Mouse (Mus musculus): ENCODE results near the gene Clptm1l.

Clptm1l gene

DNA sequence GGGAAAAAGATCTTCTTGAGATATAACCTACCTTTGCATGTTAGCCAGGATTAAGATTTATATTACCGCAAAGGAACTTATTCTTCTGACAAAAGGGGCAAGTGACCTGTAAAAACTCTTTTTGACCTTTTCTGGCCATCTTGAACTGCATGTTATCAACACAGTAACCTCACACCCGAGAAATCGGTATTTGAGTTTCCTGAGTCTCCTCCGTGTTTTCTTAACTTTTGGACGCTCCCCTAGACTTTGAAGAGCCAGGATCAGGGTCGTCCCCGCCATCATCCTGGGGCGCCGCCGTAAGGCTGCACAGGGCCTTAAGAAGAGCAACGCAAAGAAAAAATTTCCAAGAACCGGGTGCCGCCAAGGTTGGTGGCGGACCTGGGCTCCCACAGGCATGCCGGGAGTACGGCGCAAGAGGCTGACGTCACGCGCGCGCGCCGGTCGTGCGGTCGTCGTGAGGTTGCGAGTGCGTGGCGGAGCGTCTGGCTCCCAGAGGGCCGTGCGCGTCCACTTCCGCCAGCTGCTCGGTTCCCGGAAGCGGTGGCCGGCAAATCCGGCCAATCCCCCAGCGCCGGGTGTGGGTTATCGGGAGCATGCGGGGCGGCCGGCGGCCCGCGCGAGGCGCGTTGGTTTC, at the start of gene Clptm1l:
Gene Clptm1l, plus strand, starts transcription at position 485 of the 634 bp plus-strand sequence.
- peak; percentile 99 for DNase-seq

DNA sequence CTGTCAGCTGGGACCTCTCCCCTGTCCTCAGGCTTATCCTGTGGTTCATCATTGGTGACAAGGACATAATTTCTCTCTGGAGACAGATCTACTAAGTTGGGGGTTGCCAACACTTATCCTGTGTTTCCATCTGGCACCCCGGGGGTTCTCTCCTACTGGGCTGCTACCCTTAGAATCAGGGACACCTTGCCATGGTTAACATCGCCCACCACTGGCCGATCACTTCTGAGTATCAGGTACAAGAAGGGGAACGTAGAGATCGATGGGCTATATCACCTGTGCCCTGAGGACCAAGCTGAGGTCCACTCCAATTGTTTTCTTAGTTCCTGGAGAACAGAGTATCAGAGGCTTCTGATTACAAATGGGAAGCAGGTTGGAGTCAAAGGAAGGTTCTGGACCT, 39.6 kb upstream of the Clptm1l start:
- DNase-seq: no peak

DNA sequence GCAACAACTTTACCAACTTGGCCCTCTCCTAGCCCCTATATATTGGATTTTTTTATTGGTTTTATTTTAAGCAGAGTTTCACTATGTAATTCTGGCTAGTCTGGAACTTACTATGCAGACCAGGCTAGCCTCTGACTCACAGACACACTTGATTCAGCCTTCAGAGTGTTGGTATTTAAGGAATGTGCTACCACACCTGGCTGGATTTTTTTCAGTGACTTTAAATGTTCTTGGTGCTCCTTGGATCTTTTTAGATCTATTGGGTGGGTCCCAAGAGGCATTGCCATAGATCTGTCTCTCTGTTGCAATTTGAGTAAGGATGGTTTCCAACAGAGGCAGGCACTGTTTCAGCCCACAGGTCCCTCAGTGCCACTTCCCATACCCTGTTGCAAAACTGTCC, 28.8 kb upstream of the Clptm1l start:
- no peak for DNase-seq

DNA sequence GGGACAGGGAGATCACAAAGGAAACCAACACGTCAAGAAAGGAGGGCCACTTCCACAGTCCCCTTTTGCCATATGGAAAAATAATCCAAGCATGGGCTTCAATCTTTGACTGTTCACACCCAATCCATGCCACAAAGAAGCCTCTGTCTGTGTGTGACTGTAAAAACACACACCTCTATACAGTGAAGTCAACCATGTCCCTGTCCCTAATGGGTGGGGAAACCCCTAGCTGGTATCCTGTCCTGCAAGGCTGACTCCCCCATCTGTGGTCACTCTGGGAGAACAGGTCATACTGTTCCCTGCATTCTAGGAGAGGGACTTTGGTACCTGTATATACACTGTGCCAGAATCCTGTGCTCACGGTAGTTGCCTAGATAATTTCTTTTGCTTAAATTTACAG, 26.5 kb upstream of the Clptm1l start:
- DNase-seq: no peak

DNA sequence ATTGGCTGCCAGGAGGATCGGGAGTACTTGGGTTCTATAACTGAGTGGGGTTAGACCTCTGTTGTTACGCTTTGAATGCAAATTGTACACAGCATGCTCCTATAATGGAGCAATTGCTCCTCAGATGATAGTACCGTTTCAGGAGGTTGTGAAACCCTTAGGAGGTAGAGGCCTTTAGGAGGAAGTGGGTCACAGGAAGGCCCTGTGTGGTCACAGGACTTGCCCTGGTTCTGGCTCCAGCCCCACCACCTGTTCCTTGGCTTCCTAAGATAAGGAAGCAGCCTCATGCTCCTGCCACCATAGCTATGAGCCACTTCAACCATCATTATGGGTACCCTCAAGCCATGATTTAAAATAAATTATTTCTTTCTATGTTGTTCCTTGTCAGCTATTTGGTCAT, 12.3 kb upstream of the Clptm1l start:
- DNase-seq: no peak

DNA sequence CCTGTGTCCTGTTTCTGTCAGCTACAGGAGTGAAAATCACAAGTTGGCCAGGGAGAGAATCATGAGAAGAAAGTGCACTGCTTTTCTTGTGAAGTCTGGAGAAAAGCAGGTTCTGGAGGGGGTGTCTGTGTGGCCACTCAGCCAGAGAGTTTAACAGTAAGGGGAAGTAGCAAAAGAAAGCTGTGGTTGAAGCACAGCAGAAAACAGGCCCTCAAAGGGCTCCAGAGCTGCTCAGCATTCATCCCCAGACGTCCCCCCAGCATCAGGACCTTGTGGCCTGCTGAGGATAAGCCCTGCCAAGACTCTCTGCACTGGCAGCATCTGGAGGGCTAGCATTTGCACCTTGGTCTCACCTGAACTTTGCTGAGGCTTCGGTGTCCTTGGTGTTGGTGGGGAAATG, 11.3 kb upstream of the Clptm1l start:
- DNase-seq: no peak

DNA sequence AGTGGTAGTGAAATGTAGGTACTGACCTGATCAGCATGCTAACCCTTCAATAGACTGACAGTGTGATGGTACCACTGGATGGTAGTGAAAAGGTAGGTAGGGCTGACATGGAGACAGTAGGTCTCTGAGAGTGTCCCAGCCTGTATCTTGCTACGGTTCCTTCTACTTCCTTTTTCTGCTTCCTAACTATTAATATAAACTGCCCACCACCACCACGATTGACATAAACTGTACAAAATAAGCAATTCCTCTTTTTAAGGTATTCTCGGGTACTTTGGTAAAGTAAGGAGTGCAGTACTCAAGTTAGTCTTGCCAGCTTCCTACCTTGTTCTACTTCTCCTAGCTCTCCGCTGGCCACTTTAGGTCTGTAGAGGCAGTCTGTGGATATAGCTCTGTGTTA, 7.5 kb upstream of the Clptm1l start:
- no peak for DNase-seq

DNA sequence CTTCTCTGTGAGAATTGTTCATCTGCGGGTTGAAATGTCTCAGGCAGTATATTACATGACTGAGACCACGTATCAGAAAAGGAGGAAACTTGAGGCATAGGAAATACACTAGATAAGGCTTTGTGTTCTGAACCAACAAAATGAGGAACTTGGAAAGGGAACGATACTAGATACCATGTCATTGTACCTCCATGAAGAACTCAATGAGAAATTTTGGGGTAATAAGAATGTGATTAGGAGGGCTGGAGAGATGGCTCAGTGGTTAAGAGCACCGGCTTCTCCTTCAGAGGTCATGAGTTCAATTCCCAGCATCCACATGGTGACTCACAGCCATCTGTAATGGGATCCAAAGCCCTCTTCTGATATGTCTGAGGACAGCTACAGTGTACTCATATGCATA, 3.6 kb upstream of the Clptm1l start:
- no peak for DNase-seq

DNA sequence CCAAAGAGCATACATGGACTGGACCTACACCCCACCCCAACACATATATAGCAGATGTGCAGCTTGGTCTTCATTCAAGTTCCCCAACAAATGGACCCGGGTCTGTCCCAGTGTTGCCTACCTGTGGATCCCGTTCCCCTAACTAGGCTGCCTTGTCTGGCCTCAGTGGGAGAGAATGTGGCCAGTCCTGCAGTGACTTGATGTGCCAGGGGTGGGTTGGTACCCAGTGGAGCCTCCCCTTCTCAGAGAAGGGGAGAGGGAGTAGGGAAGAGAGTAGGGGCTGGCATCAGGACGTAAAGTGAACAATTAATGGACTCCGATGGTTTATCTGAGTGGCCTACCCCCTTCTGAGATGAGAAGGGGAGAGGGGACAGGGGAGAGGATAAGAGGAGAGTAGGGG, 760 bp upstream of the Clptm1l start:
- DNase-seq: no peak

DNA sequence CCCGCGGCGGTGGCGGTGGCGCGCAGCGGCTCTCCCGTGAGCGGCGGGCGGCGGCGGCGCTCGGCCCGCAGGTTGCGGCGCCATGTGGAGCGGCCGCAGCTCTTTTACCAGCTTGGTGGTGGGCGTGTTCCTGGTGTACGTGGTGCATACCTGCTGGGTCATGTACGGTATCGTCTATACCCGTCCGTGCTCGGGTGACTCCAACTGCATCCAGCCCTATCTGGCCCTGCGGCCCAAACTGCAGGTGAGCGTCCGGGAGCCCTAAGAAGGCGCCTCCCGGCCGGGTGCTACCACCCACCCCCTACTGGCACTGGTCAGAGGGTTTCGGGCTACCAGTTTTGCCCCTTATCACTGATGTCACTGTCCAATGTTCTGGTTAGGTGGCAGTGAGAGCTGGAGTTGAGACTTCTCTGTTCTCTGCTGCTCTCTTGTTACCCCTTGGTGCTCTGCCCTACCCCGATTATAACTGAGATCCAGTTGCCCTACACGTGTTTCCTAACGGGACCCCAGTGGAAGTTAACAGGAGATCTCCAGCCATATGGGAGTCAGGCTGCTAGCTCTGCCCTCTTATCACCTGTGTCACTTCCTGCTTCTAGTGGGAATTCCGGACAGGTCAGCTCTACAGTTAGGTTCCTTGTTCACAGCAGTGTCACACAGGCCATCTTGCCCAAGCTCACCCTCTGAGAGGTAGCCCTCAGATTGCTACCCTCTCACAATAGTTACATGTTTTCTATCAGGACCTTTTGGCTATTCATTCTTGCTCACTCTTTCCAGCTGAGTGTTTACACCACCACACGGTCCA, 551 bp downstream of the Clptm1l start:
- DNase-seq: no peak

DNA sequence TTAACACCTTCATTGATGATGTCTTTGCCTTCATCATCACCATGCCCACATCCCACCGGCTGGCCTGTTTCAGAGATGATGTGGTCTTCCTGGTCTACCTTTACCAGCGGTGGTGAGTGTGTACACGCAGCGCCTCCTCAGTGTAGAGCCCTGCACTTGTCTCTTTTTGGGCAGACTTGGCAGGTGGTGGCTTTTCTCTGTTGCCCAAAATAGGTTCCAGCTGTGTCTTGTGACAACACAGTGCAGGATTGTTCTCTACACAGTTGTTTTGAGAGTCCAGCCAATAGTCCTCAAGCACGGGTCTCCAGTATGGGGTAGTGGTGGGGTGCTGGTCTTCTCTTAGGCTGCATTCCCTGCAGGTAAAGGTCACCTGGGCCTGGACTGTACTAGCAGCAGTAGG, 14.6 kb downstream of the Clptm1l start:
- no peak for DNase-seq

DNA sequence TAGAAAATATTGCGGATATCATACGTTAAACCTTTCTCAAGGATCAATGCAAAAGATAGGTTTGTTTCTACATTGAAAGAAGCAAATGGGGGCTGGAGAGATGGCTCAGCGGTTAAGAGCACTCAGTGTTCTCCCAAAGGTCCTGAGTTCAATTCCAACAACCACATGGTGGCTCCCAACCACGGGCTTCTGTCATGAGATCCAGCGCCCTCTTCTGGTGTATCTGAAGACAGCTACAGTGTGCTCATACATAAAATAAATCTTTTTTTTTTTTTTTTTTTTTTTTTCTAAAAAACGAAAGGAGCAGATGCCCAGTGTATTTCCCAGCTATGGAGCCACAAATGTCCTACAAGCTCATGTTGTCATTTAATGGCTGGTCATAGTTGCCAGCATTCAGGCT, 16.8 kb downstream of the Clptm1l start:
- no peak for DNase-seq

DNA sequence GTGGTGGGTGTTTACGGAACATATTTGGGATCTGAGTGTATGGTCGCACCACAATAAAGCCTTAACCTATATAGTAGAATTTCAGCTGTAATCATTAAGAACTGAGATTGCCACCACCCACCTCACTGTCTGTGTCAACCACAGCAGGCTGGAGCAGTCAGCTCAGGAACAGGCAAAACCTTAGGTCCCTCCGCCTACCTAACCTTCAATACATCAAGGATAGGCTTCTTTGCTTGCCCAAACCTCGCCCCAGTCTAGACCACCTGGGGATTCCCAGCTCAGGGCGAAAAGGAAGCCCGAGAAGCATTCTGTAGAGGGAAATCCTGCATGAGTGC, 22.6 kb downstream of the Clptm1l start:
- DNase-seq: no peak

DNA sequence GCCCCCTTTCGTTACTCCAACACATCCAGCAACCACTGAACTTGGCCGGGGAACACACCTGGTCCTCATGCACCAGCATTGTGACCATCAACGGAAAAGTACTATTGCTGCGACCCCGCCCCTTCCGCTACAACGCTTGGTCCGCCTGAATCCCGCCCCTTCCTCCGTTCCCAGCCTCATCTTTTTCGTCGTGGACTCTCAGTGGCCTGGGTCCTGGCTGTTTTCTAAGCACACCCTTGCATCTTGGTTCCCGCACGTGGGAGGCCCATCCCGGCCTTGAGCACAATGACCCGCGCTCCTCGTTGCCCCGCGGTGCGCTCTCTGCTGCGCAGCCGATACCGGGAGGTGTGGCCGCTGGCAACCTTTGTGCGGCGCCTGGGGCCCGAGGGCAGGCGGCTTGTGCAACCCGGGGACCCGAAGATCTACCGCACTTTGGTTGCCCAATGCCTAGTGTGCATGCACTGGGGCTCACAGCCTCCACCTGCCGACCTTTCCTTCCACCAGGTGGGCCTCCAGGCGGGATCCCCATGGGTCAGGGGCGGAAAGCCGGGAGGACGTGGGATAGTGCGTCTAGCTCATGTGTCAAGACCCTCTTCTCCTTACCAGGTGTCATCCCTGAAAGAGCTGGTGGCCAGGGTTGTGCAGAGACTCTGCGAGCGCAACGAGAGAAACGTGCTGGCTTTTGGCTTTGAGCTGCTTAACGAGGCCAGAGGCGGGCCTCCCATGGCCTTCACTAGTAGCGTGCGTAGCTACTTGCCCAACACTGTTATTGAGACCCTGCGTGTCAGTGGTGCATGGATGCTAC, 23.1 kb downstream of the Clptm1l start, which contains the start of gene Tert:
Gene Tert, plus strand, starts transcription at position 167 of the 805 bp plus-strand sequence.
- DNase-seq: peak; percentile 28

DNA sequence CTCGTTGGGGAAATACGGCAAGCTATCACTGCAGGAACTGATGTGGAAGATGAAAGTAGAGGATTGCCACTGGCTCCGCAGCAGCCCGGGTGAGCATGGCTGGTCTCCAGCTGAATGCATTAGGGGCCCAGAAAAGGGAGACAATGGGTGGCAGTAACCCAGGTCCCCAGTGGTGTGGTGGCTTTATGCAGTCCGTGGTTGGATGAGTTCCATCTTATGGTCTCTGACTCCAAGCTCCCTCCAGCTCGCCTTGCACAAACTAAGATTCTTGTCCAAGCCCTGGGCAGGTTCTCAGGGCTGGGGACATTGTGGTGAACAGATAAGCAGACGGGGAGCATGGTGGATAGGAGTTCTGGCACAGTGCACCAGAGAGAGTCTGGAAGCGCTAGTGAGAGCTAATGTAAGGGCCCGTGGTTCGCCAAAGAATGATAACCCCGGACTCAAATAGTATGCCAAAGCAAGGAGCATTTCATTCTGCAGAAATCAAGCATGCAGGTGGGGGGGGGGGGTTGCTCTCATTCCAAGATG, 24.8 kb downstream of the Clptm1l start:
- no peak for DNase-seq

DNA sequence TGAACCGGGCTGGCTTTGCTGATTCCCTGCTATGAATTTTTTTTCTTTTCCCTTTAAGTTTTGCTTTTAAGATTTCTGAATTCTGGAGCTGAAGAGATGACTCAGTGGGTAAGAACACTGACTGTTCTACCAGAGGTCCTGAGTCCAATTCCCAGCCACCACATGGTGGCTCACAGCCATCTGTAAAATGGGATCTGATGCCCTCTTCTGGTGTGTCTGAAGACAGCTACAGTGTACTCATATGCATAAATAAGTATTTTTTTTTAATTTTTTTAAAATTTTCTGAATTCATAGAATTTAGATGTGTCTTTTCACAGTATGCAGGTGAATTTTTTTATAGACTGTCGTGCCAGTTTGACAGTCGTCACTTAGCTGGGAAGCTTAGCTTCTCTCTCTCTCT, 28.0 kb downstream of the Clptm1l start:
- no peak for DNase-seq

DNA sequence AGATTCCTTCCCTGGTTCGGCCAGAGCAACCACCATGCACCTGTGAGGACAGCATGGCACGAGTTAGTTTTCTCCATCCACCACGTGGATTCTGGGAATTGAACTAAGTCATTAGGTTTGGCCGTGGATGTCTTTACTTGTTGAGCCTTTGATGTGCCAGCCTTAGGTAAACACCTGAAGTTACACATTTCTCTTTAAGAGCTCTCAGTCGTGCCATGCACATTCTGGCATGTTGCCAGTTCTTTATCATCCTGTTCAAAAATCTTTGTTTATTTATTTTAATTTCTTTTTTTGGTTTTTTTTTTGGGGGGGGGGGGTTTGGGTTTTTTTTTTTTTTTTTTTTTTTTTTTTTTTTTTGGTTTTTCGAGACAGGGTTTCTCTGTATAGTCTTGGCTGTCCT, 34.0 kb downstream of the Clptm1l start:
- no peak for DNase-seq

DNA sequence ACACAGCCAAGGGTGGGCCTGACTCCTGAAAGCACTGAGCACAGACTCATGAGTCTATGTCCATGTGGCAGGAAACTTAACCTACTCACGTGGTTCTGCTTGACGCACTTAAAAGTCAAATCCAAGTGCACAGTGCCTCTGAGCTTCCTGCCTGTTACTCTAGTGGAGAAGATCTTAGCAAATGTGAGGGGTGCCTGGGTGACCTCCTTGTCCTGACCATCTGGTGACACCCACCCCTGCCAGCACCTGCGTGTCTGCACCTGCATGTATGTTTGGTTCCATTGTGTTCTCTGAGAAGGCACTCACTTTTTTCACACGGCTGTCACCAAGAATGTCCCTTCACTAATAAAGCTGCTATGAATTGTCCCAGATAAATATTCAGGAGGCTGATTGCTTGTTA, 37.5 kb downstream of the Clptm1l start:
- DNase-seq: no peak

DNA sequence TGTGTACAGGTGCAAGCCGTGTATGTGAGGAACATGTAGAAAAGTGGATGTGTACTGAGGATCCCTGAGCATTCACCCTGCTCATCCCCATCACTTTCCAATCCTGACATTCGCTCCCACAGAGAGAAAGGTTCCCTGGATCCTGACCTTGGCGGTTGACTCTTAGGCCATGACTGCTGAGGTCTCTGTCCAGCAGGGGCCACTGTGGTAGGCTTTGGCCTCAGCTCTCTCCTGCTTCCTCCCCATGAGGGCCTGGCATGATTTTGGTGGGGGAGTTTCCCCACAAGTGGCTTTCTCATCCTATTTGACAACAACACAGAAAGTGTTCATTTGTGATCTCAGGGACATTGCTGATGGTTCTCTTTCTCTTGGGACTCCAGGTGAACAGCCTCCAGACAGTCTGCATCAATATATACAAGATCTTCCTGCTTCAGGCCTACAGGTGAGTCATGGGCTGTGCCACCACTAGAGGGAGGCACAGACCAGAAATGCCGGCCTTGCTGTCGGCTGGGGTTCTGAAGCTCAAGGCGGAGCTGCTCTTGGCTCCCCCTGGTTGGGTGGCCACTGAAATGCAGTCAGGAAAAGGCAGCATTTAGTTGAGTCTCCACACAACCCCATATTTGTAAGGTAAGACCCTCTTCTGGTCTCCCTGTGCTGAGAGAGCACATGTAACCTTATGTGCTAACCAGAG, 42.7 kb downstream of the Clptm1l start:
- DNase-seq: peak; percentile 62

DNA sequence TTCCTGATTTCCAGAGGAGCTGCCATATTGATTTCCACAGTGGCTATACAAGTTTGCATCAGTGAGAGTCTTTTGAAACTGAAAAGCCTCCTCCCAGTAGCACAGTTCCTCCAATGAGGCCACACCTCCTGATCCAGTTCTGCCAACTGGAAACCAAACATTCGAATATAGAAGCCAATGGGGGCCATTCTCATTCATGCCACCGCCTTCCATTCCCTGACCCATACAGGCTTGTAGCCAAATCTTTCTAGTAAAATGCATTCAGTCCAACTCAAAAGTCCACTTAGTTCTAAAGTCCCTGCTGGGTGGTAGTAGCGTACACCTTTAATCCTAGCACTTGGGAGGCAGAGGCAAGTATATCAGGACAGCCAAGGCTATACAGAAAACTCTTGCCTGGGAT, 49.5 kb downstream of the Clptm1l start:
- no peak for DNase-seq

DNA sequence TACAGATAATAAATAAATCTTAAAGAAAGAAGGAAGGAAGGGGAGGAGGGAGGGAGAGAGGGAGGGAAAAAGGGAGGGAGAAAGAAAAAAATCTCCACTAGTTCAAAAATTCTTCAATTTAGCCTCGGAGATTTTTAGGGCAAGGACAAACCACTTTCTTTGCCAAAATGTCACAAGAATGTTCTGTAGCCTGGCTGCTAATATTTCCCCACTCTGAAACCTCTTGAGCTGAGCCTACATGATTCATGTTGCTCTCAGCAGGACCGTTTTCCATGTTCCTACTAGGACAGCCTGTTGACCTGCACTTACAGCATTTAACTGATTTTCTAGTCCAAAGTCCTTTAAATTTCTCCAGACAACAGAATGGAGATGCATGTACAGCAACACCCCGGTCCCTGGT, 51.2 kb downstream of the Clptm1l start:
- DNase-seq: no peak

DNA sequence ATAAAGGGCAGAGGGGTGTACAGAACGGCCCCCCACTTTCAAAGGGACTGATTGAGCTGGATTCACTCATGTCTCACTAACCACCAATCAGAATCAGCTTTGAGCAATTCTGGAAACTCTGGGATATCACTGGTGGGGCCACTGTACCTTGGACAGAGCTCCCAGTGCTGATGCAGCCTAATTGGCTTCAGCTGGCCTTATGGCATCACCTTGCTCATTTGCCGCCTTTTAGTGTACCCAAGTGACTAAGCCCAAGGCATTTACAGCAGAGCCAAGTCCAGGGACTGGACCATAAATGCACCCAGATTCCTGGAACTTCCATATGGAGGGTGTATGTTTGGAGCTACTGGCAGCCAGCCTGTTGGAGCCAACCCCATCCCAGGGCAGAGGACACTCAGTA, 55.1 kb downstream of the Clptm1l start:
- no peak for DNase-seq

DNA sequence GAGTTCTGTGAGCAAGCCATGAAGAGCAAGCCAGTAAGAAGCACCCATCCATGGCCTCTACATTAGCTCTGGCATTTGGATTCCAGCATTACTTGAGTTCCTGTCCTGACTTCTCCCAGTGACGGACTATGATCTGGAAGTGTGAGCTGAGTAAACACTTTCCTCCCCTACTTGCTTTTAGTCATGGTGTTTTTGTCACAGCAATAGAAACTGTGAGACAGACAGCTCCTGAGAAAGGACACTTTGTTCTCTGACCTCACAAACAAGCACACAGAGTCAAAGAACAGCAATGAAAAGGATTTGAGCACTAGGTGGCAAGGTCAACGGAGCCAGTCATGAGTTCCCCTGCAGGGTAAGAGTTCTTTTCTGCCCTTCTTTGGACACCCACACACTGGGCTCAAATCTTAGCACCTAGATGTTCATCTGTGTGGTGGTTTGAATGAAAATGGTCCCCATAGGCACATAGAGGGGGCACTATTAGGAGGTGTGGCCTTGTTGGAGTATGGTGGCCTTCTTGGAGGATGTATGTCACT, 56.4 kb downstream of the Clptm1l start:
- DNase-seq: no peak

Data from right cerebral cortex, postnatal 25 days (tissue).